Mouse (Mus musculus) erythroblast, adult 5-6 weeks (primary cell): Measurements from ENCODE around the gene Slc6a17. TPM values are rescaled to one million over a fixed set of nuclear protein-coding genes. Genes with fewer than 3 reads are reported as not detected.

Experiments used
- ATAC-seq: replicated peaks from 2 replicates; pipeline ENCODE4 v1.8.0; 2016; ENCODE audit warnings: moderate number of reproducible peaks, mild to moderate bottlenecking, moderate TSS enrichment, inconsistent platforms; ENCODE audit not compliant: poor library complexity, low FRiP score, severe bottlenecking
- total RNA-seq, 2 experiments: library from RNA; stranded (forward) in 1 of 2; stranded (reverse) in 1 of 2; fragments of 150-400 nt in 1 of 2; fragments of 200-764, 138-1000 nt in 1 of 2; gene quantifications; 2 replicates each; pipeline versions ENCODE4 v1.2.3 to v1.2.4; 2015 to 2017; ENCODE audit warnings: low replicate concordance in 2 of 2

Gene Slc6a17
- total RNA-seq, 2 experiments from 2014 or later: not detected

DNA sequence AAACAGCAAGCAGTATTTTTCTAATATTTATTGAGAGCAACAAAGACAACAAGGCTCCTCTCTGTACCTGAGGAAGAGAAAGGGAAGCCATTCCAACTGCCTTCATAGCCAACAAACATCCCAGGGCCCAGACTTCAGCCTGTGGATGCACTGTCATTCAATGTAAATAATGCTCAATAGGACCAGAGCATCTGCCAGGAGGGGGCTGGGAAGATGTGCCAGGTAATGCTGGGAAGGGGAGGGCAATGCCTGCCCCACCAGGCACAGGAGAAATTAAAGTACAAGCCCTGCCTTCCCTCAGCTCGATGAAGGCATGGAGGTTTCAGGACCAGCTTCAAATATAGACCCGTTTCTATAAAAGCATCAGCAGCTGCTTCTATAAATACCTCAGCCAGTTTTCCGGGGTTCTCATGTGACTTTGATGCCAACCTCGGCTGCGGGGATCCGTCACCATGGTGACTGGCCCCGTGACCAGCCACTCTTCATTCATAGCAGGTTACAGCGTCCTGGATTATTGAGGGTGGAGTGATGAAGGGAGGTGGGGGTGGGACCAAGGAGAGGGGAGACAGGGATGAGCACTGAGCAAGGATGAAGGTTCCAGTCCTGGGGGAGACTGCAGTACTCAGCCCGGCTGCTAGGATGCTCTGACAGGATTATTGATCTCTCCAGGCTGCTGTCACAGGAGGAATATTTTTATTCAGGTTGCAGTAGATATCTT is 10.7 kb upstream of the Slc6a17 start:
- ATAC-seq: no peak

DNA sequence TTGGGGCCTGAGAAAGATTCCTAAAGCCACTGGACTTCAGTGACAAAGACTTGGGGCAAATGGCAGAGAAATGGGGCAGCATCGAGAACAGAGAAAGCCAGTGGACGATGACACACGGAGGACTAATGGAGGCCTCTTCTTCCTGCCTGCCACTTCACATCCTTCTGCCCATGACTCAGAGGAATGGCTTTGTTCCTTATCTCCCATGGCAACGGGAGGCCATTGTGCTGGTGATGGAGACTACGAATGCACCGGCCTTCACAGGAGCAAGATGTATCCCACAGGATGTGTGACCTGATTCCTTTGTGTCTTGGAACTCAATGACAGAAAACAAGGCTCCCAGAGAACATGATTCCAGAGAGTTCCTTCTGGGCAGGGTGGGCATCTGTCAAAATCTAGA is 6.7 kb upstream of the Slc6a17 start:
- ATAC-seq: no peak

DNA sequence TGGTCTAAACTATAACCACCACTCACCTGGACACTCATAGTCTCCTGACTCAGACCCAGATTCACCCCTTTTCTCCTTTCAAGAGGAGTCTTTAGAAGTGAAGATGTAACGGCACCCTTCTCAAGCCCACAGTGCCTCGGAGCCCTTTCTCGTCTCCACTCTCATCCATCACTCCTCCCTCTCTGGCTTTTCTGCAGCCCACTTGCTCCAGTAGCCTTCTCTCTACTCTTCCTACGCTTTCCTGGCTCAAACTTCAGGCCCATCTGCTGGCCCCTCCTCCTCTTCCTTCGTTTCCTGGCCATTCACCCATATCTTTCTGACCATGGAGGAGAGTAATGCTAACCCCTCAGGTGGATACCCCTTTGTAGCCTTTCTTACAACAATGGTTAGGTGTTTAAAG is 3.1 kb upstream of the Slc6a17 start:
- ATAC-seq: no peak

DNA sequence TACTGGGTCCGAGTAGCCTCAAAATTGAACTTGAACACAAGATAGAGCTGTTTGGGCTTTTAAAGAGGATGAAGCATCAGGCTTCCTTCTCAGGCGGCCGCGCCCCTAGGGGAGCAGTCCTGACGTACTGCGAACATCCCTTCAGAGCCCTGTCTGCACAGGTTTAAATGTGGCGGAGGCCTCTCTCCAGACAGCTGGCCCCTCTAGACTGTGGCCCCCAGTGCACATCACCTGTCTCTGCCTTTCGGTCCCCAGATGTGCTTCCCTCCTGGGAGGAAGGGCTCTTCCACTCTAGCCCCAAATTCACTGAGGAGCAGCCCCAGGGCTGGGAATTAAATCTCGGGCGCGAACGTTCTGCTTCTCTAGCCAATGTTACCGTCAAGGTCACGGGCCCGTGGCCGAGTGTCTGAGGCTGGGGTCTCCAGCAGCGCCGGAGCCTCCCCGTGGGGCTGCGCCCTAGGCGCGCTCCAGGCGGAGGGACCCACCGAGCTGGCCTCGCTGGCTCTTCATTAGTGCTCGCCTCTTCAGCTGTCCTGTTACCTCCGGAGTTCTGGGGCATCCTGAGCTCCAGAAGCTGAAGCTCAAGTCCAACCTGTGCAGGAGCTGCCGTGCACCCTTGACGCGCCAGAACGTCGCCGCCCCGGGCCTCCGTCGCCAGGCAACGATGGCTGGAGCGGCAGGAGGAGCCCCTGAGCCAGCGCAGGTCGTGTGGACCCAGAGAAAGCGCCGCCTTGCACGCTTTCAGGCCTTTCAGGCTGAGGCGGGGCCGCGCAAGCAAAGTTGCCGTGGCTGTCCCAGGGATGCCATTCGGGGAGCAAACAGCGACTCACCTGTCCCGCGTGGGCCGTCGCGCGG is 815 bp downstream of the Slc6a17 start:
- ATAC-seq: no peak

DNA sequence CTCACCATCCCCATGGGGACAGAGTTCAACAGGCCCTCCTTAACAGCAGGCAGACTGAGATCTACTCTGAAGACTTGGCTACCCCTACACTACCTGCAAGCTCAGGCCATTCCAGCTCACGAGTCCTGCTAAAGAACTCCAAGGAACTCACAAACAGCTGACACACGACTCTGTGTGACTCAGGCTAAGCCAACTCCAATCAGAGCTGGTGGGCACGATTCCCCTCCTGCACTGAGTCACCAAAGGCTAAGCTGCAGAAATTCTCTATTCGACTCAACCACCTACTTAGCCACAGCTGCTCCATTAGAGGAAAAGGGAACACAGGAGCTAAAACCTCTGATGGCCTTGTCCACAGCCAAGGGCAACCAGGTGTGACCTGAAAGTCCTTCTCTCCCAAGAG is 1.8 kb downstream of the Slc6a17 start:
- no peak for ATAC-seq

DNA sequence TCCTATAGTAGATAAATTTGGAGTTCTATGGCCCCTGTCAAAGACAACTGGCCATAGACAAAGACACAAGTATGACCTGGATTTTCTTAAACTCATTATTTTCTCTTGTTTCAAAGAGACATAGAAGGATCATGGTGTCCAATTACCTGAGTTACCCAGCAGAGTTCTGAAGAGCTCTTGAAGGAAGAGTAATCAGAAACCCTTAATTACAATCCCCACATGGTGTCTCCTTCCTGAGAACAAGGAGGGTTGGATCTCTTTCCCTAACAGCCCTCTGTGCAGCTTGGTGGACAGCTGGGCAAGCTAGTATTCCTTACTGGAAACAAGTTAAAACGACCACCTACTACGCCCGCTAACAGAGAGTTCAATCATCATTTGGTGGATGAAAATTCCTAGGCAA is 6.4 kb downstream of the Slc6a17 start:
- no peak for ATAC-seq

DNA sequence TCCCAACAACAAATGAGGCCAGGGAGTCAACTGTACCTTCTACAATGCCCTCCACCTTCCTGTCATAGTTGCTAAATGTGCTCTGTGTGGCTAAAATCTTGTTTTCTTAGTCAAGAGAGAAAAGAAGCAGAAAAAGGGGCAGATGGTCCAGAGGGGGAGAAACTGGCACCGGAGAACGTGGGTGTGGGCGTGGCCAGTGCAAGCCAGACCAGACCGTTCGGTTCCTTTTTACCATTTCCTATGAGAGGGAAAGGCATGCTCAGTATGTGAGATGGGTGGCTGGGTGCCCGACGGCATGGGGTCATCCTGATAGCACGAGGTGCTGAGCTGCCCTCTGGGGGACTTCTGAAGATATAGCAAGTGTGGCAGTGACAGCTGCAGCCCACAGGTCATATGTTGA is 9.1 kb downstream of the Slc6a17 start:
- no peak for ATAC-seq

DNA sequence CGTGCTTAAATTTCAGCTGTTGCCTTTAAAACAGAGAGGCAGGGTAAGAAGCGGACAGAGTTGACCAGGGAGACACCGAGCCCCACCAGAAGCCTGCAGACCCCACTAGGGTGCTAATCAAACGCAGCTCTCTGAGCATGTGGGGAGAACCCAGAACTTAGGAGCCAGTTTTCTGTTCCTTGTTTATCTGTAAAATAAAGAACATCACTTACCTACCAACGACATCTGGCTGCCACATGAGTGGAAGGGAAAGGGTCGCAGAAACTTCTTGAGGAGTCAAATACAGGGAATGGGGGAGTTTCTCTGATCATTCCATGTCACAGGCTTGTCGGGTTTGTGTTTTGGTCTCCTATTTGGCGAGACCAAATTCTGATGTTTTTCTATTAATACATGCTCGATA is 9.9 kb downstream of the Slc6a17 start:
- no peak for ATAC-seq

DNA sequence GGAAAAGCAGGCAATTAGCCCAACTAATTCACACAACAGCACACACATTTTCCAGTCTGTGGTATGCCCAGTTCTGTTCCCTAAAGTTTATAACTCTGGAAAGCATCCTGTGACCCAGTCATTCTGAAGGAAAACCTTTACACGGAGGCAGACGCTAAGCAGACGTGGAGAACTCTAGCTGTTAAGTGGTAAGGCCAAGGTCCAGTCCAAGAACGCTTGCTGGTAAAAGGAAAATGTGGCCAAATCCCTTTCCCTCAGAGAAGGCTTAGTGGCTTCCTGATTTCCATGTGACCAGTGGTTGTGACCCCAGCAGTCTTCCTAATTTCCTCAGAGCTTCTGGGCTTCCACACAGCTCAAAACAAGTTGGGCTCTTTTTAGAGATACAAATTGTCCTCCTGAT is 11.3 kb downstream of the Slc6a17 start:
- ATAC-seq: no peak

DNA sequence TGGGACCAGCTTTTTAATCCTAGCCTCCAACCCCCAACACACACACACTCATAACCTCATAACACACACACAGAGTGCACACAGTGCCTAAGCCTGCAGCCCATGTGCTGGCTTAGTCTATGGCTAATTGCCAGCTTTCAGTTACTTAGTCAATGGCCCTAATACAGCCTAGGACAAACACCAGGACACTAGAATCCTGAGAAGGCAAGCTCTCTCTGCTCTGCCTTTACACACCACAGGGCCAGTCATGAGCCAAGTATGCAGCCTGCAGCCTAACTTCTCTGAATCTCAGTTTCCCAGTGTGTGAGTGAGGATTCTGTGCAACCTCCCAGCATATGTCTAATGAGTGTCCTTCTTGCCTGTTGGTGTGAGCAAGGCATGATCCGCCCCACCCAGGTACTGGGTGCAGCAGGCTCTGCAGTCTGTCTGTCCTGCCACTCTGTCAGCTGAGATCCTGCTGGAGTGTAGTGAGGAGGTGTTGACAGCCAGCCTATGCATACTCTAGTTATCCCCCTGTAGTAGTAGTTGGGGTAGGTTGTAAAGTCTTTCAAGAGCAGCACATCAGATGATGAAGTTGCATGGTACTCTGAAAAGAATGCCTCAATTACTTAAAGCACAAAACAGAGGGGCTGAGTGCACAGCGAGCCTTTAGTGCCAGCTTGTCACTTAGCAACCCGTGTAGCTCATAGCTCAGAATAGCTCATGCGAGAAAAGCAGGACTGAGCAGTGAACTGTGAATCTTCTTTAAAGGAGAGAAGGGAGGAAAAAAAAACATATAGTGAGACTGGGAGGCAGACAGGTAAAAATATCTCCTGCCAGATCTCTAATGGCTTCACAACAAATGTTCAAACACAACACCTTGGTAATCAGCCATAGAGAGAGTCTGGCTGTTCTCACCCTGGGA is 12.1 kb downstream of the Slc6a17 start:
- ATAC-seq: no peak

DNA sequence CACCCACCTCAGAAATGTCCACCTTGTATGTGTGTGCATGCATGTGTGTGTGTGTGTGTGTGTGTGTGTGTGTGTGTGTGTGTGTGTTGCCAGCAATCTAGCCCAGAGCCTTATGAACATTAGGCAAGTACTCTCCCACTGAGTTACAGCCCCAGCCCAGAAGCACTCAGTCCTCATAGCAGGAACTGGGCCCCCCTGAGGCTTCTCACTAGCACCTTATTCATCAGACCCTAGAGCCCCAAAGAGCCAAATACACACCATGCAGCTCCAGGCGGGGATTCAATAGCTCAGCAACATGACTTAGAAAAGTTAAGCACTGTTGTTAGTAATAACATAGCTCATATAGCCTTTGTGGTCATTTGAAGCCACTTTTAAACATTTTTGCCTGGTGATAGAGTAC is 13.3 kb downstream of the Slc6a17 start:
- no peak for ATAC-seq

DNA sequence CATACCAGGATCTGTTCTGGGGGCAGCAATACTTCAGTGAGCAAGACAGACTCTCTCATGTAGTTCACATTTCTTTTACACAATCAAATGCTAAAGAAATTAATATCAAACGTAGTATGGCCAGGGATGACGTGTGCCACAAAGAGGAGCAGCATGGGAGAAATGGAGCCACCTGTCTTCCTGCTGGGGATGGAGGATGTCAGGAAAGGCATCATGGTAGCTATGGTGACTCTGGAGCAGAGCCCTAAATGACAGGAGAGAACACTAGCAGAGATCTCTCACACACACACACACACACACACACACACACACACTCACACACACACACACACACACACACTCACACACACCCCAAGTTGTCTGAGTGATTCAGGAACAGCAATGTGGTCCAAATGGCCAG is 14.1 kb downstream of the Slc6a17 start:
- ATAC-seq: no peak

DNA sequence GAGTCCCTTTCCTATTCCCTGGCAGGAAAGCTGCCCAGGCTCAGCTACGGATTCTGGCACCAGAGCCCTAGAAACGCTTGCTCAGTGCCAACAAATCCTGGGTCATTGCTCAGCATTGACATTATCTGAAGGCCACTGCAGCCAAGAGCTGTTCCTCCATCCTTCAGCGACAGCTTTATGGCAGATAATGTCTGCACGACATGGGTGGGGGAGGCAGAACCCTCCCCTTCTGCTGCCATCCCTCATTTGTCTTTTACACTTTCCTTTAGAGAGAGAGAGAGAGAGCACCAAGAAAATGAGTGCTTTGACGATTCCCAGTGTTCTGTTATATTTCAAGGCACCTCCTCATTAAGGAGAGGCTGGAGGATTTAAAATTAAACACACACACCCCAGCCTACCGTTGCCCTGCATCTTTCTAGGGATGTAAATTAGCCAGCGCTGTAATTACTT is 16.1 kb downstream of the Slc6a17 start:
- ATAC-seq: no peak

DNA sequence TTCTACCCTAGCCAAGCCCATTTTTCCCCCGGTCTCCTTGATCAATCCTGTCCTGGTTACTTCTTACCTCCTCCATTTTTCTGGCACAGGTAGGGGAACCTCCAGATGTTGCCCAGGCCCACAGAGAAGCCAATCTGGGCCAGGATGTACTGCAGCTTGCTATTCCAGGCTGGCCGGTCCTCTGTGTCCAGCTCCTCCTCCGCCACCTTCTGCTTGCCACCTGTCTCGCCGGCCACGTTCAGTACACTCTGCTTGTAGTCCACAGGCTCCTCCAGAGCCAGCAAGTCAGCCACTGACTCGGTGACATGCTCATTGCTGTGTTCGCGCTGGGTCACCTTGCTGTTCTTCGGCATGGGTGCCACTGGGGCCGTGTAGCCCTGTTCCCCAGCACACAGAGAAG is 17.5 kb downstream of the Slc6a17 start:
- ATAC-seq: no peak

DNA sequence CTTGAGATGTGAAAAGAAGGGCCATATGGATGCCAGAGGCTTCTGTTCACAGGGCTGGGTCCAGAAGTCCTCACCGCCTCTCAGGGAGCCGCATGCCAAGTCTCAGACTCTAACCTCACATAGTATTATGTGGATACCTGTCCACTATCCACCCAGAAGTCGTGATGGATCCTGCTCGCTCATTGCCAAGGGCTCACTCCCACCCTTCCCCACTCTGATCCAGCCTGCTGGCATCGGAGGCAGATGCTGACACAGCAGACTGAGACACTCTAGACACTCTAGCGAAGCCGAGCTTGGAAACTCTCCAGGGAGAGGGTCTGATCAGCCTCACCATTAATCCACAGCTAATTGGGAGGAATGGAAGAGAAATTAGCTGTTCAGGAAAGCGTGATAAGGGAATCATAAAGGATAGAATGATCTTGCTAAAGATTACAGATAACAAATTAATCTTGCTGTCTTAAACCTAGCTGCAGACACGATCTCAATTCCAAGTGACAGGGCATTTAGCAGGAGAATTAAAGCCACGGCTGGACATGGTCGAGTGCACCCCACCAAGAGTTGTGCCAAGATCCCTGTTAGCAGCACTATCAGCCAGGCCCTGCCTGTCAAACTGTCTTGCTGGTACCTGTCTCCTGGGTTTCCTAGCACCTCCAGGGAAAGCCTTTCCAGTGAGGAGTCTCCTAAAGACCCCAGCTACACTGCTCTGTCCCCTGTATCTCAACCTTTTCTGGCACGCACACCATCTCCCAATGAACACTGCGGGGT is 21.6 kb downstream of the Slc6a17 start:
- no peak for ATAC-seq

DNA sequence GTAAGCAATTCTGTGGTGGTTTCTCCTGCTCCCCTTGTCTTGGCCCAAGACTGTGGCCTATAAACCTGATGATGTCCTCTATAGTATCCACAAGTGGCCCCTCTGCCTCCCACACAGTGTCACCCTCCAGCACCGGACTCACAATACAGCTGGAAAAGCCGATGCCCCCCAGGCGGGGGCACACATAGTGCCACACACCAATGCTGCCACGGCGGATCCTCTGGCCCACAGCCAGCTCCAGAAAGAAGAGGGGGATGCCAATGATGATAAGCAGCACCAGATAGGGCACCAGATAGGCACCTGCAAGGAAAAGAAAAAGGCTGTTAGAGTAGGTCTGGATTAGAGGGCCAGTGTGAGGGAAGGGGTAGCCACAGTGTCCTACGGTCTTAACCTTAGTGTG is 22.3 kb downstream of the Slc6a17 start:
- ATAC-seq: no peak

DNA sequence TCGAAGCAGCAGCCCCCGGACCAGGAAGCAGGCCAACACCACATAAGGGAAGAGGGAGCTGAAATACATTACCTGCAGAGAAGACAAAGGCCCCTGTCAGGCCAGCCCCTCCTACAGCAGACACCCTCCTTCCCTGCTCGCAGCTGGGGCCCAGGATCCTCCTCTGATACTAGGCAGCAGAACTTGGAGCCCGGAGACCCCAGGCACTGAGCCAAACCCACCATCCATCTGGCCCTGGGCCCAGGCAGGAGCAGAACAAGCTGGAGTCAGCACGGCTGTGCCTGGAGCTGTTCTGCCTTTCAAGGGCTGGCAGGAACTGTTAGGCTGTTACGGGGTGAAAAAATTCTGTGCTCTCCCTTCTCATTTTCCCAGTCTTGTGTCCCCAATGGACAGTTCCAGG is 26.4 kb downstream of the Slc6a17 start:
- ATAC-seq: no peak

DNA sequence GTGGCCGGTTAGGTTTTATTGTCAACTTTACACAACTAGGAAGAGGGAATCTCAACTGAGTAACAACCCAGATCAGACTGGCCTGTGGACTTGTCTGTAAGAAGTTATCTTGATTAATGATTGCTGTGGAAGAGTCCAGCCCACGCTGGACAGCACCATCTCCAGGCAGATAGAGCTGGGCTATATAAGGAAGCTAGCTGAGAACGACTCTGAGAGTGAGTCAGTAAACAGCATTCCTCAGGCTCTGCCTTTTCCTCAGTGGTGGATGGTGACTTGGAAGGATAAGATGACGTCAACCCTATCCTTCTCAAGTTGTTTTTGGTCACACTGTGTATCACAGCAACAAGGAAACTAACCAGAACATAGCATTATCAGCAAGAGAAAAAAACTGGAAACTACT is 29.2 kb downstream of the Slc6a17 start:
- no peak for ATAC-seq

DNA sequence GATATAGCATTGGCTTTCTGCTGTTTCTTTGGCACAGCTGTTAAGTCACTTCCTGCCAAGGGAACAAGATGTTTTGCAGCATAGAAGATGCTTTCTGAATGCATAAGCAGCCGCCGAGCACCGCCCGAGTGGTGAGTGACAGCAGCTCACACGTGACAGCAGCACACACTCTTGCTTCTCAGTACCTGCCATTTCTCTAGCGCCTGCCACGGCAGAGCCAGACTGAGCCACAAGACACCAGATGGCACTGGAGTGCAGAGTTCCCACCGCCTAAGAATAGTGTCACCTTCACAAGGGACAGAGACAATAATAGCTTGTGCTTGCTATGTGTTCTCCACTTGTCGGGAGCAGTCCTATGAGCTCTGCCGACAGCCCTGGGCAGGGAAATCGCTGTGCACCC is 34.5 kb downstream of the Slc6a17 start:
- no peak for ATAC-seq

DNA sequence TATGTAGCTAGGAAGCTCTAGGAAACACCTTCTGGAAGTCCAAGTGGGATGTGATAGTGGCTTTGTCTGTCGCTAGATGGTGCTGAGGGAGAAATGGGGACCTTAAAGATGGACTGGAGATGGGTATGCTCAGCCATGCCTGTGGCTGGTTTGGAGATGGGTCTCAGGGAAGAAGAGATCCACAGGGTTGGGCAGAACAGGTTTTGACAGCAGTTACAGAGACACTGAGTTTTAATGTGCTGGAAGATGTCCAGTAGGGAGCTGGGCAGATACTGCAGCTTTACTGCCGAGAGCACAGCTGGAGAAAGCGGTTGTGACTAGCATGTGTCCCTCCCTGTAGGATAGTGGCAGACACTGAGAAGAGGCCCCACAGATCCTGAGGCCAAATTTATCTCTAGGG is 37.2 kb downstream of the Slc6a17 start:
- ATAC-seq: no peak
